Mouse (Mus musculus) ES-Bruce4 (cell line): ENCODE data around the gene Brinp1.

ENCODE experiments used
- CTCF ChIP-seq: IDR thresholded peaks from one replicate; pipeline ENCODE4 v1.8.1; 2011; ENCODE audit warnings: low read depth, low read length
- EP300 ChIP-seq: IDR thresholded peaks from 2 replicates; pipeline ENCODE4 v1.6.1; 2011; ENCODE audit warnings: low read depth, low read length; ENCODE audit not compliant: insufficient read depth

DNA sequence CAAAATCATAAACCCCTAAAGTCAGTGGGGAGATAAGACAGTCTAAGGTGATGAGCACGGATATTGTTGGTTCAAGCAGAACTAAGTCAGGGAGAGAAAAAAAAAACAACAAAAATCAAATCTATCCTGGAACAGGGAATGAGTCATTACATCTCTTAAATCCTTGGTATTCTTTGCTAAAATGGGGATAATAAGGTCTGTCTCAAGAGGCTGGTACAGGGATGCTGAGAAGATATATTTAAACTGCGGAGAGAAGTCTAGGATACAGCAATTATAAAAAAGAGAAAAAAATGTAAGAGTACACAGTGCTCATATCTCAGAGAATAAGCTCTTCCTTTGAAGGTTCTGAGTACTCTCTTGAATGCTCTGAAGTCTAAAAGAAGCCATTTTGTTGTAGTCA is 189.3 kb downstream of the Brinp1 start:
- TF ChIP-seq CTCF (no peak), EP300 (no peak)
